Mouse (Mus musculus): ENCODE measurements around the gene Aldh1a2.

DNA sequence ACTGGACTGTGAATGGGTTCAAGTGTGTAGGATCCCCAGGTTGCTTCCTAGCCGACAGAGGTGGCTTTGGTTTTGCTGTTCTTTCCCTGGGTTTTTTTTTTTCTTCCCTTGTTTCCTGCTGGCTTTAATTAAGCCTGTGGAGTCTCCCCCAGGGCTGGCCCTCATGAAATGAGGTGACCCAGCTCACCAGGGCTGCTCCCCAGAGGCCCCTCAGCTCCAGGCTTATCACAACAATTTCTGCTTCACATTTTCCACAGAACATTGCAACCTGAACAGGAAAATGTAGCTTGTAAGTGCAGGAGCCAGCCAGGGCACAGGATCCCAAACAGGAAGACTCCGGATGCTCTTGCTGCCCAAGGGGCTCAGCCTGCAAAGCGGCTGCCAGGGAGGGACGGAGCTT lies 110.7 kb downstream of the Aldh1a2 start:
- TF ChIP-seq CTCF (IDR thresholded peaks at IDR 0.05; ENCODE audit: low read depth) (no peak), EP300 (IDR thresholded peaks at IDR 0.05; ENCODE audit: low read depth) (no peak)
